9 mouse cellular contexts compared by ENCODE assay signal in genomic region chr17:88159851-88160676, GRCm38 (mm10).
A peak's percentile ranks its signal among the peaks of the same experiment; 100 is the strongest.
DNase-seq lines count a peak whose midpoint lies in the region; ATAC-seq lines count a peak whose summit lies in the region.
"Had no signal": no experiment of that assay in that cellular context is flagged by ENCODE, and none has a peak within 500 bp of the region (broad histone marks: within the 10 kb centered on the region; RNA-seq: fewer than 3 reads in every experiment).

No protein-coding gene starts in this region.

- no peaks in the 10 kb centered on the region for H3K27me3 ChIP-seq in heart, embryonic 14.5 days (ENCODE audit: control insufficient read depth, insufficient read depth, low read length)
- H3K27me3 ChIP-seq in forebrain, embryonic 14.5 days (replicated peaks; ENCODE audit: control insufficient read depth, insufficient read depth, low read length), result no peaks in the 10 kb centered on the region
- H3K27me3 ChIP-seq in midbrain, embryonic 15.5 days (replicated peaks), result no peaks in the 10 kb centered on the region; the same call in 1 of the 2 replicates
- H3K27me3 ChIP-seq: lung, embryonic 15.5 days had no signal

- no peak for ATAC-seq in heart, embryonic 14.5 days (ENCODE audit: insufficient number of reproducible peaks, insufficient read depth, low FRiP score, low read depth)
- ATAC-seq in forebrain, embryonic 14.5 days, result no peak; the same call in 1 of the 2 replicates
- 0 out of 2 replicates have a peak, but pooled peaks have one; percentile 39 for ATAC-seq in midbrain, embryonic 15.5 days (replicated peaks)

- no peak overlapping the region for H3K27ac ChIP-seq in heart, embryonic 14.5 days (replicated peaks in 1 of 2; ENCODE audit: control insufficient read depth in 1 of 2, insufficient read depth in 1 of 2, low read depth in 2 of 2, low read length in 2 of 2)
- H3K27ac ChIP-seq in forebrain, embryonic 14.5 days (ENCODE audit: low read depth, low read length), result no peak overlapping the region
- no peak overlapping the region for H3K27ac ChIP-seq in midbrain, embryonic 15.5 days
- H3K27ac ChIP-seq: lung, embryonic 15.5 days had no signal

- no peak overlapping the region; a peak in 1 of 4 replicates for H3K4me3 ChIP-seq in heart, embryonic 14.5 days (ENCODE audit: control insufficient read depth in 1 of 2, insufficient read depth in 1 of 2, low read depth in 1 of 2, low read length in 2 of 2)
- H3K4me3 ChIP-seq in forebrain, embryonic 14.5 days (ENCODE audit: low read depth, low read length), result no peak overlapping the region
- peak overlapping the region; percentile 18; the same call in 1 of the 2 replicates for H3K4me3 ChIP-seq in midbrain, embryonic 15.5 days
- H3K4me3 ChIP-seq: lung, embryonic 15.5 days had no signal

- WGBS in heart, embryonic 14.5 days, result 46% methylated on average over 19 of the region's 19 CpGs
- 35% methylated on average over 19 of the region's 19 CpGs for WGBS in forebrain, embryonic 14.5 days
- 29% methylated on average over 19 of the region's 19 CpGs for WGBS in midbrain, embryonic 15.5 days

- peak overlapping the region; percentile 45; the same call in 1 of the 2 replicates for H3K4me2 ChIP-seq in heart, embryonic 14.5 days (ENCODE audit: low read length)
- peak overlapping the region; percentile 23 for H3K4me2 ChIP-seq in forebrain, embryonic 14.5 days (ENCODE audit: low read length)
- H3K4me2 ChIP-seq in midbrain, embryonic 15.5 days, result peak overlapping the region; percentile 43
- H3K4me2 ChIP-seq: lung, embryonic 15.5 days had no signal

- H3K9ac ChIP-seq in heart, embryonic 14.5 days (ENCODE audit: low read length), result no peak overlapping the region
- H3K9ac ChIP-seq in forebrain, embryonic 14.5 days (ENCODE audit: low read length), result no peak overlapping the region
- no peak overlapping the region for H3K9ac ChIP-seq in midbrain, embryonic 15.5 days
- H3K9ac ChIP-seq: lung, embryonic 15.5 days had no signal

- no peaks in the 10 kb centered on the region for H3K9me3 ChIP-seq in heart, embryonic 14.5 days (ENCODE audit: control insufficient read depth, low read length)
- no peaks in the 10 kb centered on the region for H3K9me3 ChIP-seq in forebrain, embryonic 14.5 days (replicated peaks; ENCODE audit: control insufficient read depth, low read length)
- no peaks in the 10 kb centered on the region for H3K9me3 ChIP-seq in midbrain, embryonic 15.5 days
- H3K9me3 ChIP-seq: lung, embryonic 15.5 days had no signal

- H3K4me1 ChIP-seq in heart, embryonic 14.5 days (ENCODE audit: control insufficient read depth in 2 of 2, insufficient read depth in 2 of 2, low read length in 2 of 2), result no peaks in the 10 kb centered on the region
- H3K4me1 ChIP-seq in forebrain, embryonic 14.5 days (ENCODE audit: control insufficient read depth, insufficient read depth, low read length), result peaks cover 9% of the 10 kb centered on the region
- H3K4me1 ChIP-seq in midbrain, embryonic 15.5 days, result peaks cover 13% of the 10 kb centered on the region

- H3K36me3 ChIP-seq in heart, embryonic 14.5 days (ENCODE audit: control insufficient read depth, insufficient read depth, low read length), result no peaks in the 10 kb centered on the region
- no peaks in the 10 kb centered on the region for H3K36me3 ChIP-seq in forebrain, embryonic 14.5 days (ENCODE audit: control insufficient read depth, insufficient read depth, low read length)
- no peaks in the 10 kb centered on the region for H3K36me3 ChIP-seq in midbrain, embryonic 15.5 days (replicated peaks)
- H3K36me3 ChIP-seq: lung, embryonic 15.5 days had no signal

- intact Hi-C loops in heart, postnatal 25 days (cut with DNase I), result no loop called here

- no peak for DNase-seq in heart, postnatal 25 days (ENCODE audit: low spot score)
- peak; percentile 83 for DNase-seq in R1 (ENCODE audit: low read depth, low spot score)
- DNase-seq in forebrain, embryonic 14.5 days (ENCODE audit: low spot score), result peak; percentile 16
- no peak for DNase-seq in thymus, adult 18-20 months
- no peak for DNase-seq in thymus, postnatal 14 days
- DNase-seq: adrenal gland, postnatal 36 days had no signal

Comparison
In these comparisons a context has a peak if more than half of its experiments do, and no peak if none do; other contexts are left out.
1. DNase-seq: peak in R1 (single experiment) and forebrain, embryonic 14.5 days (single experiment); none in heart, postnatal 25 days (single experiment), thymus, adult 18-20 months (0 of 2) and thymus, postnatal 14 days (single experiment).
2. Peak in every context shown above with its lines, with median percentiles within 50 percentile points of each other: H3K4me2 ChIP-seq.